Mouse (Mus musculus) MEL (cell line): ENCODE measurements around the gene Tbc1d8b. TPM values are rescaled to one million over a fixed set of nuclear protein-coding genes. Genes with fewer than 3 reads are reported as not detected.

Source experiments
- DNase-seq: peaks from one replicate; pipeline ENCODE4 v3.0.0; 2011; ENCODE audit warnings: low read depth, low spot score
- H3K27ac ChIP-seq: 2 replicates; pipeline ENCODE4 v1.5.1; 2012; ENCODE audit warnings: low read depth, mild to moderate bottlenecking, control low read depth, low read length, moderate library complexity; ENCODE audit not compliant: control insufficient read depth
- H3K27me3 ChIP-seq, 2 experiments: fragments of 150-350 bp in 1 of 2; sonication (generic) in 1 of 2; 2 replicates each; pipeline ENCODE4 v1.6.1; 2012; ENCODE audit warnings: low read length in 2 of 2, mild to moderate bottlenecking in 2 of 2, improper control_type of control experiment in 1 of 2, moderate library complexity in 1 of 2; ENCODE audit not compliant: insufficient read depth in 2 of 2, control insufficient read depth in 1 of 2
- H3K36me3 ChIP-seq, 2 experiments: 2 replicates each; pipeline ENCODE4 v1.6.1; 2012 to 2014; ENCODE audit warnings: low read length in 2 of 2, improper control_type of control experiment in 1 of 2, inconsistent platforms in 1 of 2, mild to moderate bottlenecking in 1 of 2; ENCODE audit not compliant: insufficient read depth in 2 of 2, control insufficient read depth in 1 of 2
- H3K4me1 ChIP-seq, 2 experiments: fragments of 150-350 bp in 1 of 2; sonication (generic) in 1 of 2; 2 replicates each; pipeline ENCODE4 v1.6.1; 2012; ENCODE audit warnings: low read length in 2 of 2, improper control_type of control experiment in 1 of 2, mild to moderate bottlenecking in 1 of 2; ENCODE audit not compliant: insufficient read depth in 2 of 2, control insufficient read depth in 1 of 2
- H3K4me3 ChIP-seq, 2 experiments: fragments of 150-350 bp in 1 of 2; sonication (generic) in 1 of 2; 2 replicates each; pipeline ENCODE4 v1.5.1; 2012; ENCODE audit warnings: low read depth in 2 of 2, low read length in 2 of 2, mild to moderate bottlenecking in 2 of 2, moderate library complexity in 2 of 2, control low read depth in 1 of 2, improper control_type of control experiment in 1 of 2; ENCODE audit not compliant: control insufficient read depth in 1 of 2, insufficient read depth in 1 of 2
- H3K79me2 ChIP-seq: 2 replicates; pipeline ENCODE4 v1.6.1; 2012; ENCODE audit warnings: mild to moderate bottlenecking, low read length, moderate library complexity; ENCODE audit not compliant: control insufficient read depth, poor library complexity, insufficient read depth
- H3K9ac ChIP-seq: 2 replicates; pipeline ENCODE4 v1.6.1; 2012; ENCODE audit warnings: low read depth, mild to moderate bottlenecking, control low read depth, low read length, moderate library complexity; ENCODE audit not compliant: control insufficient read depth, poor library complexity, severe bottlenecking
- H3K9me3 ChIP-seq: fragments of 150-350 bp; sonication (generic); replicated peaks from 2 replicates; pipeline ENCODE4 v1.6.1; 2012; ENCODE audit warnings: mild to moderate bottlenecking, low read length, improper control_type of control experiment, moderate library complexity; ENCODE audit not compliant: insufficient read depth
- CHD1 ChIP-seq: IDR thresholded peaks from 2 replicates; pipeline ENCODE4 v1.6.1; 2012; ENCODE audit warnings: low read depth, mild to moderate bottlenecking, inconsistent platforms, low read length, improper control_type of control experiment
- ELF1 ChIP-seq: IDR thresholded peaks from 2 replicates; pipeline ENCODE4 v1.6.1; 2014; ENCODE audit warnings: low read depth, mild to moderate bottlenecking, inconsistent platforms, low read length, improper control_type of control experiment, moderate library complexity
- EP300 ChIP-seq, 2 experiments: IDR thresholded peaks; 2 replicates each; pipeline ENCODE4 v1.6.1; 2011; ENCODE audit warnings: improper control_type of control experiment in 2 of 2, low read length in 2 of 2, low read depth in 1 of 2, mild to moderate bottlenecking in 1 of 2
- GATA1 ChIP-seq: IDR thresholded peaks from 2 replicates; pipeline ENCODE4 v1.6.1; 2011; ENCODE audit warnings: low read depth, low read length, improper control_type of control experiment
- MAX ChIP-seq: IDR thresholded peaks from 2 replicates; pipeline ENCODE4 v1.6.1; 2011; ENCODE audit warnings: low read length, improper control_type of control experiment
- MAZ ChIP-seq: IDR thresholded peaks from 2 replicates; pipeline ENCODE4 v1.6.1; 2012; ENCODE audit warnings: low read depth, mild to moderate bottlenecking, inconsistent platforms, low read length, improper control_type of control experiment
- MXI1 ChIP-seq: IDR thresholded peaks from 2 replicates; pipeline ENCODE4 v1.6.1; 2011; ENCODE audit warnings: mild to moderate bottlenecking, low read depth, low read length, improper control_type of control experiment
- MYB ChIP-seq: IDR thresholded peaks from 2 replicates; pipeline ENCODE4 v1.6.1; 2011; ENCODE audit warnings: mild to moderate bottlenecking, low read depth, low read length, improper control_type of control experiment
- NELFE ChIP-seq: IDR thresholded peaks from 2 replicates; pipeline ENCODE4 v1.6.1; 2011; ENCODE audit warnings: low read depth, low read length, improper control_type of control experiment
- NRF1 ChIP-seq: IDR thresholded peaks from 2 replicates; pipeline ENCODE4 v1.6.1; 2014; ENCODE audit warnings: low read depth, mild to moderate bottlenecking, inconsistent platforms, low read length, improper control_type of control experiment, moderate library complexity; ENCODE audit not compliant: poor library complexity, insufficient read depth, severe bottlenecking
- POLR2A ChIP-seq, 2 experiments: IDR thresholded peaks; 2 replicates each; pipeline ENCODE4 v1.6.1; 2011 to 2012; ENCODE audit warnings: low read length in 2 of 2, mild to moderate bottlenecking in 2 of 2, control low read depth in 1 of 2, improper control_type of control experiment in 1 of 2, low read depth in 1 of 2, moderate library complexity in 1 of 2; ENCODE audit not compliant: control insufficient read depth in 1 of 2, insufficient read depth in 1 of 2, poor library complexity in 1 of 2
- POLR2AphosphoS2 ChIP-seq: IDR thresholded peaks from 2 replicates; pipeline ENCODE4 v1.6.1; 2011; ENCODE audit warnings: low read length, improper control_type of control experiment
- POLR2AphosphoS5 ChIP-seq: IDR thresholded peaks from 2 replicates; pipeline ENCODE4 v1.6.1; 2012; ENCODE audit warnings: low read depth, borderline replicate concordance, mild to moderate bottlenecking, inconsistent platforms, low read length, moderate library complexity, mixed read lengths
- RAD21 ChIP-seq: IDR thresholded peaks from 2 replicates; pipeline ENCODE4 v1.6.1; 2011; ENCODE audit warnings: mild to moderate bottlenecking, low read depth, low read length, improper control_type of control experiment
- RCOR1 ChIP-seq: IDR thresholded peaks from 2 replicates; pipeline ENCODE4 v1.6.1; 2012; ENCODE audit warnings: low read depth, mild to moderate bottlenecking, inconsistent platforms, low read length, improper control_type of control experiment
- SMC3 ChIP-seq: IDR thresholded peaks from 2 replicates; pipeline ENCODE4 v1.6.1; 2011; ENCODE audit warnings: low read depth, low read length, improper control_type of control experiment
- TAL1 ChIP-seq: IDR thresholded peaks from 2 replicates; pipeline ENCODE4 v1.6.1; 2012; ENCODE audit warnings: mild to moderate bottlenecking, inconsistent platforms, low read length, moderate library complexity, mixed read lengths
- TBP ChIP-seq: IDR thresholded peaks from 2 replicates; pipeline ENCODE4 v1.8.0; 2011; ENCODE audit warnings: low read depth, low read length, improper control_type of control experiment
- TCF12 ChIP-seq: IDR thresholded peaks from 2 replicates; pipeline ENCODE4 v1.6.1; 2014; ENCODE audit warnings: low read depth, mild to moderate bottlenecking, inconsistent platforms, low read length, improper control_type of control experiment, moderate library complexity
- UBTF ChIP-seq: IDR thresholded peaks from 2 replicates; pipeline ENCODE4 v1.6.1; 2012; ENCODE audit warnings: low read depth, mild to moderate bottlenecking, inconsistent platforms, low read length, improper control_type of control experiment, moderate library complexity, borderline replicate concordance; ENCODE audit not compliant: insufficient read depth
- USF2 ChIP-seq, 2 experiments: IDR thresholded peaks; 2 replicates each; pipeline ENCODE4 v1.6.1; 2011 to 2012; ENCODE audit warnings: improper control_type of control experiment in 2 of 2, low read length in 2 of 2, borderline replicate concordance in 1 of 2, inconsistent platforms in 1 of 2, low read depth in 1 of 2, mild to moderate bottlenecking in 1 of 2; ENCODE audit not compliant: insufficient read depth in 1 of 2
- ZC3H11A ChIP-seq: IDR thresholded peaks from 2 replicates; pipeline ENCODE4 v1.6.1; 2012; ENCODE audit warnings: low read depth, mild to moderate bottlenecking, inconsistent platforms, low read length, improper control_type of control experiment
- ZMIZ1 ChIP-seq: IDR thresholded peaks from 2 replicates; pipeline ENCODE4 v1.6.1; 2012; ENCODE audit warnings: low read depth, mild to moderate bottlenecking, inconsistent platforms, low read length, improper control_type of control experiment, moderate library complexity
- ZNF384 ChIP-seq: IDR thresholded peaks from 2 replicates; pipeline ENCODE4 v1.6.1; 2012; ENCODE audit warnings: low read depth, mild to moderate bottlenecking, inconsistent platforms, low read length, improper control_type of control experiment
- polyA plus RNA-seq, 2 experiments: library from polyadenylated mRNA; stranded (reverse) in 1 of 2; unstranded in 1 of 2; fragments of >175 nt in 1 of 2; fragments of >200 nt in 1 of 2; gene quantifications; 2 replicates each; pipeline versions ENCODE4 v1.2.1 to v1.2.4; 2012; ENCODE audit warnings: low replicate concordance in 2 of 2, low read depth in 1 of 2; ENCODE audit not compliant: insufficient read length in 2 of 2, insufficient read depth in 1 of 2, missing spikeins in 1 of 2
- total RNA-seq: library from RNA; depleted of rRNA; stranded (reverse); fragments of 300-350 nt; gene quantifications from 2 replicates; pipeline ENCODE4 v1.2.3, GENCODE M21; 2012

Gene Tbc1d8b
- total and polyA plus RNA-seq, 3 experiments: 5.2 to 6.2 TPM; not detected in 1

DNA sequence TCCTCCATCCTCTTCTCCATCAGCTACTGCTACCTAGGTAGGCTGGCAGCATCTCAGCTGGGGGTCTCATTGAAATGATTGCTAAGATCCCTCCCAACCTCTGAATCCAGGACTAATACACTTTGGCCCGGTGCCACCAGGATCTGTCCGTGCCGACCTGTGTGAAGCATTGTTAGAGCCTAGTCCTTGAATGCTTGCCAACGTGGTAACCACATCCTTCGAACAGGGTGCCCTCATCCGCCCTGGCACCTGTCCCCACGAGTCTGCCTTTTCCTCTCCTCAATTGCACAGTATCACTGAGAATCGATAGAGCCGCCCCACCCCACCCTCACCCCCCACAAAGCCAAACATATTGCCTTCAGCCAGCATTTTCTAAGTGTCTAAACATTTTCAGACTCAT, 113.1 kb downstream of the Tbc1d8b start:
- H3K4me3 ChIP-seq: no peak overlapping the region
- DNase-seq: no peak
- no peaks in the 10 kb centered on the region for H3K27me3 ChIP-seq
- H3K27ac ChIP-seq: no peak overlapping the region
- H3K4me1 ChIP-seq: peaks cover 9 to 35% of the 10 kb centered on the region in 2 experiments
- H3K79me2 ChIP-seq: no peaks in the 10 kb centered on the region
- H3K9ac ChIP-seq: no peak overlapping the region
- TF ChIP-seq ZMIZ1 (no peak), NRF1 (no peak), ZC3H11A (no peak), UBTF (no peak), USF2 (IDR thresholded peaks at IDR 0.05; ENCODE audit: borderline replicate concordance in 1 of 2, insufficient read depth in 1 of 2, low read depth in 1 of 2, low read length in 2 of 2) (no peak), ELF1 (no peak), SMC3 (no peak), RAD21 (no peak), TCF12 (no peak), MAZ (no peak)
- H3K36me3 ChIP-seq: peaks cover 0 to 33% of the 10 kb centered on the region in 2 experiments; a peak in 2 of 4 replicates
- no peaks in the 10 kb centered on the region for H3K9me3 ChIP-seq

- H3K4me3 ChIP-seq: no peak overlapping the region
- no peaks in the 10 kb centered on the region for H3K79me2 ChIP-seq
- no peak overlapping the region for H3K9ac ChIP-seq
- no peak for TF ChIP-seq GATA1
- no peak for TF ChIP-seq CHD1
- no peak for TF ChIP-seq TAL1
- TF ChIP-seq POLR2AphosphoS2: no peak
- TF ChIP-seq MXI1: no peak
- TF ChIP-seq ZC3H11A: no peak
- TF ChIP-seq NELFE: no peak
- no peak for TF ChIP-seq USF2 (IDR thresholded peaks at IDR 0.05; ENCODE audit: borderline replicate concordance in 1 of 2, insufficient read depth in 1 of 2, low read depth in 1 of 2, low read length in 2 of 2)
- no peak for TF ChIP-seq POLR2AphosphoS5
- TF ChIP-seq RCOR1: no peak
- no peak for TF ChIP-seq MYB
- TF ChIP-seq EP300 (IDR thresholded peaks at IDR 0.05; ENCODE audit: low read depth in 1 of 2, low read length in 2 of 2): no peak
- no peak for TF ChIP-seq UBTF
- TF ChIP-seq RAD21: no peak
- no peak for TF ChIP-seq POLR2A (IDR thresholded peaks at IDR 0.05; ENCODE audit: control insufficient read depth in 1 of 2, insufficient read depth in 1 of 2, low read depth in 1 of 2, low read length in 2 of 2, poor library complexity in 1 of 2)
- TF ChIP-seq MAX: no peak
- no peak for TF ChIP-seq ZMIZ1
- no peak for TF ChIP-seq TCF12
- TF ChIP-seq TBP: no peak
- no peak for TF ChIP-seq ZNF384
- H3K4me1 ChIP-seq: peaks cover 2 to 27% of the 10 kb centered on the region in 2 experiments; a peak in 3 of 4 replicates
- no peaks in the 10 kb centered on the region for H3K27me3 ChIP-seq
- DNase-seq: no peak
- H3K27ac ChIP-seq: no peak overlapping the region
- no peaks in the 10 kb centered on the region for H3K9me3 ChIP-seq
- peaks cover 0 to 24% of the 10 kb centered on the region in 2 experiments; a peak in 2 of 4 replicates for H3K36me3 ChIP-seq
These were observed 115.2 kb downstream of the Tbc1d8b start for GRCm38 (mm10) chrX:139799953-139800352.
